Mouse (Mus musculus) heart, adult 11 months (tissue): ENCODE measurements around the gene Sim1.

ENCODE experiments used
- DNase-seq: peaks from one replicate; pipeline ENCODE4 v3.0.0; 2022

Gene Sim1

DNA sequence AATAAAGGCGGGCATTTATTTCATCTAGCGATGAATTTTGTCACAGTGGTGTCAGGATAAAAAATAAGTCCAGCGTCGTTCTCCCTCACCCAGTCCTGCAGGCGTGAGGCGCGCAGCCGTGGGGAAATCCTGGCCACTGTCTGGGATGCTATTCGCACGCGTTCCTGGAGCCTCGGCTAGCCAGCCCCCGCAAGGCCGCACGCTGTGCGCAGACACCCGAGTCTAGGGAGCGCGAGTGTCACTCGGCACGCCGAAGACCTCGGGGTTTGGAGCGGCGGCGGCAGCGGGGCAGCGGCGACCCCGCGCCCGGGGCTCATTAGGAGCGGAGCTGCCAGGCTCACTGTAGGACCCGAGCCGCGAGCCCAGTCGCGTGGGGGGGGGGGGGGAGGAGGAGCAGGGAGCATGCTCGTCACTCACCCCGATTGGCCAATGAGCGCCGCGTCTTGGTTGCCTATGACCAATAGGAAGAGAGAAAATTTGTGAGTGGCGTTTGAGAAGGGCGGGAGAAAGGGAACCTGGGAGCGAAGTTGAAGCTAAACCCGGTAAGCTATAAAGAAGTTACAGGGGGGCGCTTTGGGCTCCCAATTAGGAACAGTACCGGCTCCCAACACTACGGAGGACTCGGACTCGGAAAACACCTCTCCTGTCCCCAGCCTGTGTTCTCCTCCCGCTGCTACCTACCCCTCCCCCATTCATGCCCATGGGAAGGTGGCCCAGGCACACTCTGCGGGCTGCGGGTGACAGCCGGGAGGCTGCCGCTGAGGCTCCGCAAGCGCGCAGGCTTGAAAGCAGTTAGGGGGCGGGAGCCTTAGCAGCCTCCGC, at the start of gene Sim1:
TSS of gene Sim1 (plus strand) at position 585 of the 822 bp plus-strand sequence.
- DNase-seq: peak; percentile 92

DNA sequence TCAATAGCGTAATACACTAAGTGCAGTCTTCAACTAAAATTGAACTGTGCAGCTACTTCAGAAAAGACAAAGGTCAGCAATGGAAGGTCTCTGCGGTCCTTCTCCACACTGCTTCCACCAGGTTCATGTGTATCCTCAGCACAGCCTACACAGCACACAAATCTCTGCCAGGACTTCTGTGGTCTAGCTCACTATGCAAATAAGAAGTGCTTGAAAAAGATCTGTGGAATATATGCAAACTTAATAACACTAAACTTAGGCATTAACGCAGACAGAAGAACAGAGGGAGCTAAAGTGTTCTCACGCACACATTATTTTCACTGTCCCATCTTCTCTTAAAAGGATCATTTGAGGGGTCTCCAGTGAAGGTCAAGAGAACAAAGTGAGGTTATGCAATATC, 26.4 kb upstream of the Sim1 start:
- DNase-seq: no peak

DNA sequence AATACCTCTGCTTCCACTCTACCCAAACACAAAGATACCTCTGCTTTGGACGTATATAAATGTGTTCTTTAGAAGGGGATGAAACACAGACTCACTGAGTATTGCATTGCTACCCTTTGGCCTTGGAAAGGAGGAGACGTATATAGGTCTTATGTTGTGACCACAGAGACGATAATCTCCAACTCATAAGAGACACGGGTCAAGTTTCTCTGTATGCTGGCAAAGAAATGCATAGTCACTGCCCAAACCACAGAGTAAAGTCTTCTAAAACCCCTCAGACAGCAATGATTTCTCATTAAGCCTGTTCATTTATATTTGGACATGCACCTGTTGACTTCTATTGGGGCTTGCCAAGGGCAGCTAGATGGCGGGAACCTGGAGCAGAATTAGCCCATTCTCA, 17.6 kb upstream of the Sim1 start:
- DNase-seq: no peak

DNA sequence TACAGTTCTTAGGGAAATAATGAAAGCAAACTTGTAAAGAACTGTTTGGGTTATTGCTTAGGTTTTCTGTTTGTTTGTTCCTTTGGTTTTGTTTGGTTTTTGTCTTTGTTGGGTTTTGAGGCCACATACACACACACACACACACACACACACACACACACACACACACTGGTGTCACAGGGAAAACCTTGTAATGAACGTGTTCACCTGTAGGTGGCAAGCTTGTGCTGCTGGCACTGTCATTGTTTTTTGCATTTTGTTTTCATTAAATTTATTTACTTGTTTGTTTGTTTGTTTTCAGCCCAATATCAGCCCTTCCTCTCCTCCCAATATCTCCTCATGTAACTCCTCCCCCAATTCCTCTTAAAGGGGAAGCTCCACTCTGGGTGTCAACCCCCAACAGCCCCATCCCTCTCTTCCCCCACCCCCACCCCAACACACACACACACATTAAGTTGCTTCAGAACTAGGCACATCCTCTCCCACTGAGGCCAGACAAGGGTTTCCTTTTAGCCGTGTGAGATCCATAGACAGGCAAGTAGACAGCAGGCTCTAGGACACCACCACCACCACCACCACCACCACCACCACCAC, 13.0 kb upstream of the Sim1 start:
- DNase-seq: no peak

DNA sequence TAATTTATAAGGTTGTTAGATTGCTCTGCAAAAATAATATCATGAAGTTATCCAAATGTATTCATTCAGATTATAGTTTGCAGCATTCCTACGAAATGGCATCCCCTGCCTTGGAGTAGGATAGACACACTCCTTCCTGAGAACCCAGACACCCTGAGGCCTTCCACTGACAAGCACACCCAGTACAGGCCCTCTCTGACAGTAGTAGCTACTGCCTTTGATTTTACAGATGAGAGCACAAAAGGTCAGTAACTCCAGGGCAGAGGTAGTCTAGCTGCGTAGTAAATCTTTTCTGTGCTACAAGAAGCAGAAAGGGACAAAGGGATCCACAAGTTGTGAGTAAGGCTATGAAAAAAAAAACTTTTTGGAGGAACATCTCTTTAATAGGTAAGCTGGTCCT, 12.2 kb upstream of the Sim1 start:
- DNase-seq: no peak

DNA sequence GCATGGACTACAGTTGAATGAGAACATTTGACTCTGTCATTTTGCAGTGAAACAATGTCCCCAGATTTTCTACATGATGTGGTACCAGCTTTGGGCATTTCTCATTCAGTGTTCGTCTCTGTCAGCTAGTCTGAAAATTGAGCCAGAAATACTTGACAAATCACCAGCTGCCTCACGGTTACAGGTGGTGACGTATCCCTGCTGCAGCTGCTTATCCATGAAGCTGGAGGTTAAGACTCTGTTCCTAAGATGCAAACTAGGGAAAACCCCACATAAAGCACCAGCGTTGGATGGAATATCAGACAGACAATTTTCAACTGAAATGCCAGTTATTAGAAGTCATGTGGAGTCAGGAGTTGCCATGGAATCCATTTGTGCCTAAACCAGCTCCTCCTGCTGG, 8.2 kb upstream of the Sim1 start:
- DNase-seq: no peak

DNA sequence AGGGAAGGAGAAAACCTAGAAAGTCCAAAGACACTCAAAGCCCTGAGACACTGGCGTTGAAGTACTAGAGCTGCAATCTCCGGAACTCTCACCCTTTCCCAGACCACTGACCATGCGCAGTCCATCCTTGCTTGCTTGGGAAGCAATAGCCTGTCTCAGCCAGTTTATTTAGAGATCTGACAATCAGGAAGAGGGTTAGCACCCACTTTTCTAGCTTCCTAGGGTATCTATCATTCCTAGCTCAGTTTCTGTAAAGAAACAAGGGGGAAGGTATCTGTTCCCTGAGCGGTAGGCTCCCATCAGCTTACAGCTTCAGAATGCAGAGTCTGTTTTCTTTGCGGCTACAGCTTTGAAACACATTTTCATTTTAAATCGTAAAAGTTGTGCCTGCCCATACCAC, 3.9 kb upstream of the Sim1 start:
- no peak for DNase-seq

DNA sequence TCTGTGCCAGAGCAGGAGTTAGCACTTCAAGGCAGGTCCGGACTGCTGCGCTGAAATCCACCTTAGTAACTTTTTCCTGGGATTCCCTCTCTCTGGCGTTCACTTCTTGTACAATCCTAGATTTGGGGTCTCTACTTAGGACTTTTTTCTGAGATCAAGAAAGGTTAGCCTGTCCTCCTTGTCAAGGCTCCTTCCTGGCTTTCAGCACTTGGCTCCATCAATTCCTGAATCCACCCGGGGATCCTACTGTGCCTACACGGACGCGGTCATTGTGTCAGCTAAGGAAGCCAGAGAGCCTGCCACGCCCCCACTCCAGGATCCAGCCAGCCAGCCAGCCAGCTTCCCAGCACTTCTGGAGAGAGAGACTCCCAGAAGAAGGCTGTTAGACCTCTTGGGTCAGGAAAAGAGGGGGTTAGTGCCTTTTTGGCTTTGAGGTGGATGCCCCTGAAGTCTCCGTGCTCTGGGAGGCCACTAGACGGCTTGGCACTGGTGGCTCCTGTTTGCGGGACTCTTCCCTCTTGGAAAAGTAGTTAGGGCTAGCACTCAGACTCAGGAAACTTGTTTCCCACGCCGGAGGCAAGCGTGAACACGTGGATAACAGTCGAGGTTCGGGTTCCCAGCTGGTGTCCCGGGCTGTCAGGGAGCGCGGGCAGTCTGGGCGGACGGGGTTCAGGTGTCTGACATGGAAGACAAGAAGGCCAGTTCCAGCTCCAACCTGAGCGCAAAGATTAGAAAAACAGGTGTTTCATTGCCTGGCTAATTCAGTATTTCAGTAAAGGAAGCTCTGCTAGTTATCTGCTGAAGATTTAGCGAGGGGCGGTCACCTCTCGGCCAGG, 2.5 kb upstream of the Sim1 start:
- DNase-seq: no peak

DNA sequence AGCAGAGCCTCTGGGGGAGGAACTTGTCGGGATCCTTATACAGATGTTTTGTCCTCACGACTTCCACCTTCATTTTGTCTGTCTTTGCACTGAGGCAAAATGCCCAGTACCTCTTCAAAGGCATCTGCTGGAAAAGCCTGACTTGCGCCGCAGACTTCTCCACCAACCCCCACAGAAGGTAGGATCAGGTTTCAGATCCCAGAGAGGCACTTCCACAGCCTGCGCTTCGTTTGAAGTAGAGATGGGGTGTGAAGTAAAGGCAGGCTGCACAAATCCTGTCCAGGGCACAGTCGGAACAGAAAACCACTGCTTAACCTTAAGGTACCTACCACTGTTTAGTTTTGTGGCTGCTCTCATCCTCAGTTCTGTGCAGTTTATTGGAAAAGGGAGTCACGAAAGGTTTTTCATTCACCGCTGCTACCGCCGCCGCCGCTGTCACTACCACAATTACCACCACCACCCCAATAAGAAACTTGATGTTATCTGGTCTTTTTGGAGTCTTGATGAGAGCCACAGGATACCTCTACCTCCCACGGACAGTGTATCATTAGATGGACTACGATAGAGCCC, 1.7 kb upstream of the Sim1 start:
- DNase-seq: no peak

DNA sequence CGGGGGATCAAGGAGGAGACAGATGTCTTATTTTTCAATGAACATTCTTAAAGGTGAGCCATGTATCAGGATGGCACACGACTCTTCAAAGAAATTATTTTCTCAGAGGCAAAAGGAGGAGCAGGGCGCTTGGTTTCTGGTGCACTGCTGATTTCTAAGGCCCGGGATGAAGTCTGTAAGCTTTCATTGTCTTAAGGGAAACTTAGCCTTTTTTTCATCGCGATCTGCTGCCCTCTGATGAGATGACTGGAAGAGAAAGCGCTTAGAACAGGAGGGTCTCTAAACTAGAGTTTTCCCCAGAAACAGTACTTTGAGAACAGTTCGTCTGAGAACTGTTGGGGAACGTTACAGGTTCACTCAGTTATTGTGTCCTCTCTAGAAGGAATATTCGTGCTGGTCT, 1.0 kb upstream of the Sim1 start:
- DNase-seq: no peak

DNA sequence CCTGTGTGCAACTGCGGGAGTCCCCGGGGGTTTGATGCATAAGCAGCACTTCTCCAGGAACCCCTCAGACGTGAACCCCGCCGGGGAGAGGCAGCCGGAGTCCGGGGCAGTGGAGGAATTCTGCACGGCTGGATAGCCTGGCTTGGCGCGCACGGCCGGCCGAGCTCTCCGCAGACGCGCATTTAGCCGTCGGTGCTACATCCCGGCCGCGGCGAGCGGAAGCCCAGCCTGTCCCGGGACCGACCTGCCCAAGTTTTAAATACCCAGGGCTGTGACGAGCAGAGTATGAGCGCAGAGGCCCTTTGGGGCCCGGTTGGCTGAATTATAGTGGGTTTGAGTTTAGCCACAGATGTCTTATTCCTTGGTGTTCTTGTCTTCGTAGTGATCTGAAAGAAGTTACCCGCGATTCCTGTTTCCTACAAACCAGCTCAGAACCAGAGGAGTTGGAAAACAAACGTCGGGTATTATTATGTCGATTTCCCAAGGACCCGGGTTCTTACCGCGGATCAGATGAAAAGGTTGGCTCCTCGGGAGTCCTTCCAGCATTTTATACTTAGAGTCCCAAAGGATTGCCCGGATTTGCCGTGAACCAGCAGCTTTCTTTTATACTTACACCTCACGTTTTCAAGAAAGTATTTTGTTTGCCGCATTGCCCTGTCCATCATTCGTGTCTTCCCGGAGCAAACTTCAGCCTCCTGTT, 687 bp downstream of the Sim1 start:
- DNase-seq: no peak

DNA sequence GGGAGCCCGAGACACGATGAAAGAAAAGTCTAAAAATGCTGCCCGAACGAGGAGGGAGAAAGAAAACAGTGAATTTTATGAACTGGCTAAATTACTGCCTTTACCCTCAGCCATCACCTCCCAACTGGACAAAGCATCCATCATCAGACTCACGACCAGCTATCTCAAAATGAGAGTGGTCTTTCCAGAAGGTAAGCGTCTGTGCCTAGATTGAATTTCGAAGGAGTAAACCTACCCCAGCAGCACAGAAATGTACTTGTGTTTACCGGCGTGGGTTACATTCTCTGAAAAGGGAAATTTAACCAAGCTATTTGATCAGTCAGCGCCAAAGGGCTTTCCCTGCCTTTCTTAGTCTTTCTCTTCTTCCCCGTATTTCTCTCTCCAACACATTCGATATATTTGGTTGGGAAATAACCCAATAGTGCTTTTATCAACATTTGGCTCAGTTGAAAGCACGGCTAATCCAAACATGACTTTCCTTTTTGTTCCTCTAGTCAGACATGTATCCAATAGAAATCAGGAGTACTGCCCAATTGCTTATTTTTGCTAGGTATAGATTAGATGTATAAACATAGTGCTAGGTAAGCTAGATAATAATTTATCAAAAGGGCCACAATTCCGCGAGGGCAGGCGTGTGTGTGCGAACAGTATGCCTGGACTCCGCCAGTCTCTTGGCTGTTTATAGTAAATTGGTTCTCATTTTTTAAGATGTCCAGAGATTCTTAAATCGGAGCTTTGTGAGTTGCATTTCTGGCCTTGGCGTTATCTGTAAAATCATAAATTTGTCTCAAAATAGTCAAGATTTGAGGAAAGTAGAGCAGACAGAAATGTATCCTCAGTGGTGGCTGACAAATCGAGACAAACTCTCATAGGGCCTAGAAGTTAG, 1.6 kb downstream of the Sim1 start:
- no peak for DNase-seq

DNA sequence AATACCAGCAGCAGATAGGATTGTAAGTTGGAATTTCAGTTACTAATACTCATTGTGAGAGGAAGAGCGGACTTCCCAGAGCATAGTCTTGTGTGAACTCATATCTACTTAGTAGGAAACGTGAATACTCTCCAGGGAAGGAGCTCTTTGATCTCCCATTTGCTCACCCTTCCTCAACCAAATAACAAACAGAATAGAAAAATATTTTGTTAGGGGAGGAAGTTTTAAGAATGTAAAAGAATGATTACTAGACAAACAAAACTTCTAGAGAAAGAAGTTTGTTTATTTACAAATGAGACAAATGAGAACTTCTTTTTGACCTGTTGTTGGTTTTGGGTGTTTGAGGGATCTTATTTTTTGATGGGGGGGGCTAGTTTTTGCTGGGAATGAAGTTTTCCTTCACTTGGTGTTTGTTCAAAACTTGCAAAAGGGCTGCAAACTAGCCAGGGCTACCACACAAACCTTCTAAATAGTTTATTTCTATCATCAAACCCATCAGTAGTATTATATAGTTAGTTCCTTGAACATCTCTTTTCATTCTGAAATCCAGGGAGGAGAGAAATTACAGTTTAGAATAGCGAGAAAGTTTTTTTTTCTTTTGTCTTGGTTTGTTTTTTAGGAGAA, 2.3 kb downstream of the Sim1 start:
- DNase-seq: no peak

DNA sequence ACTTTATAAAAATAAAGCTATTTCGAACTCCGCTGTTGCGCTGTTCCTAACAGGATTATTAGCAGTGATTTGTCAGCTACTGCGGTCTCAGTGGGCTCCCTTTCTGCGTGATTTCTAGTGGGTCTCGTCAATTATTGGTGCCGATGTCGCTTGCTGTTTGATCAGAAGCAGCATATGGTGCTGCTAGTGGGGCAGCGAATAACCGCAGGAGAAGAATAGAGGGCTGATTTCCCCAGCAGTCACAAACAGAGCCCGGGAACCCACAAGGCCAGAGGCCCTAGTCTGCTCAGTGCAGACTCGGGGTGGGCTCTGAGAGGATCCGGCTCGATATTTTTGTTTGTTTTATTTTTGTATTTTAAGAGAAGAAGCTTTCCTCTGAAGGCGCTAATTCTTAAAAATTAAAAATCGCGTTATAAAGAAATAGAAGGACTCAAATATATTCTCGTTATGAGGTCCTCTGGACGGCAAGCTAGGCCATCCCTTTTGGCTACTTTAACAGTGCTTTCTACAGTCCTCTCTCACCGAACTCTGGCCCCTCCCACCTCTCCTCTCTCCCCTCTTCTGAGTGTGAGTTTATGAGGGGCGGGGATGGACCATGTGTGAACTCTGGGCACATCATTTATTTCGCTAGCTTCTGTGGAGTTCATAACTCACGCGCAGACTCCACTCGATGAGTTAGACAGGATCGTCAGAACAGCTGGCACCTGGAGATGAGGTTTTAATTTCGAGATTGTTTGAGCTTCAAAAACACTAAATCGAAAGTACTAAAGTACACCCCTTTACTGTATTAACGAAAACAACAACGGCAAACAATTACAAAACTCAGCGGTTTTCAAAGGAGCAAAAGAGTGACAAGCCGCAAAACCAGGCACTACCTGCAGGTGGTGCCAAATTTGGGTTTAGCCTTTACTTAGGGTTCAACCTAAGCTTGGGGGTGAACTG, 3.2 kb downstream of the Sim1 start:
- no peak for DNase-seq

DNA sequence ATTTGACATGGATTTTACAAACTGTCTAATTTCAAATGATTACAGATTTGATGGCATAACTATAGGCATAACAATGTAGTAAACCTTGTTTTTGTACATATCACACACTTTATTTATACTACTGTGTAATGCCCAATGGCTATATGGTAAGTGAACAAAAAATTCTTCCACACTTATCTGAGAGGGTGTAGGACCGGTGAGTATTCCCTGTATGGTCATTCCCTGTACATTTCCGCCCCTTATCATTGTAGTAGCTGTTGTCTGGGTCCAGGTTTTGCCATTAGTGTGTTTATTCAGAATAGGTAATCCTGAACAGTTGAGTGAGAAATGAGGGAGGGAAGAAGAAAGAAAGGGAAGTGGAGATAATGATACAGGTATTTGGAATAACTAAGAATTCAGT, 4.1 kb downstream of the Sim1 start:
- DNase-seq: no peak

DNA sequence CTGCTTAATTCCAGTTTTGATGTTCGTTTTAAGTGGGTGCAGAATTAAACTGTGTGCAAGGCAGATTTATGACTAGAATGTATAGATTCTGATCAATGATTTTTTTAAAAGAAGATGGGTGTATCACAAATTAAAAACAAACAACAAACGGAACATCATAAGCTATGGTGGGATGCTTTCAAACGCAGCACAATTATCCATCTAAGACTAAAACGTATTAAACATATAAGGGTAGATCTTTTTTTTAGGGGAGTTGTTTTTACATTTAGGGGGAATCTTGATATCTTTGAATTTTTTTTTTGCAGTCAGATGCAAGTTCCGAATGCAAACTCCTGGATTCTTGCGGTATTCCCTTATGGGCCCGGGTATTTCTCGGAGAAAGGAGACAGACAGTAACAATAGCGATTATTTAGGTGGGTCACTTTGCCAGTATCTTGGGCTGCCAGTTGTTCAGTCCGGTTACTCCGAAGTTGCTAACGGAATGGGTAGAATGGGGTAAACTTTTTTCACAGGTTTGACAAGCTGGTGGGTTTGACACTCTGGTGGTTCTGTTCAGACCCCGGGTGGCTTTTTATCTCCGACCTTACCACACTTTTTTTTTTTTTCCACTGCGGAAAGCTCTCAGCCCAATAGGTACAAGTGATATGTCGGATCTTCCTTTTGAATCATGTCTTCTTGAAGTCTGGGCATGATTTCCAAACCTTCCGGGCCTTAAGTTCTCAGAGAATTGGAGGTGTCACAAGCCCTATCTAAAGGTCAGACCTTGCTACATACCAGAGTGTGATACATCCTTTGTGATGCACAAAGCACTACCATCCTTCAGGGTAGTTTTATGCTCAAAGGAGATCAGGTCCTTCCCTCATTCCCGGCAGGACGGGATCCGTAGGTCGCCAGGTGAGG, 5.5 kb downstream of the Sim1 start:
- DNase-seq: no peak

DNA sequence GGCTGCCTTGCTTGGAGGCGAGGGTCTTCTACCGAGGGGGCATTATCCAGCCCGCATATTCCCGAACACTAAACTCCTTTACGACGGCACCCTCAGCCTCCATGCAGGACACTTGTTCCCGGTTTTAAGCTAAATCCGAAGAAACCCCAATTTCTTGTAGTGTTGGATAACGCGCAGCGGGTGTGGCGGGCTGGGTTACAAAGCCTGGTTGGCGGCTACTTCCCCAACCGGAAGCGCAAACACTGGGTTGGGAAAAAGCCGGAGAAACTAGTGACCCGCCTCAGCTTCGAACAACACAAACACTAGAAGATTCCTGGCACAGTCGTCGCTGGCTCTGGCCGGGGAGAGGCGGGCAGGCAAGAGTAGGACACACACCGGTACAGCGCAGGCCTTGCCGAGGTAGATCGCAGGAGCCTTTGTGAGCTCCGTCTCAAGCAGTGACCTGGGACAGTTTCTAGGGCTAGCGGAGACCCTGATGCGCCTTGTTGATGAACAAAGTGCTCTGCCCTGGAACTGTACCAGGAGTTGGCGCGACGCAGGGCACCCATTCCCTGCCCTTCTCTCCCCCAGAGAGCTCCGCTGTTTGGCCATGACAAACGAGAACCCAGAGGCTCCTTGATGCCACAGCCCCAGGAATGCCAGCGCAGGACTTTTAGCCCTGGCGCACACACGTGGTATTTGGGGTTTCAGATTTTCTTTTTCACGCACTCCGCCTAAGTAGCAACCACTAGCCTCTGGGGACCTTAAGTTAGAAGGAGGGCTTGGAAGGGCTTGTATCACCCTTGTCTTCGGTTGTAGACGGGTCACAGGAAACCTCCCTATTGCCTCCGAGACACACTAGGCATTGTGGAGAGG, 6.4 kb downstream of the Sim1 start:
- no peak for DNase-seq
